Mouse (Mus musculus) lung, embryonic 15.5 days (tissue): Measurements from ENCODE around the gene Tmem123. TPM values are rescaled to one million over a fixed set of nuclear protein-coding genes. Genes with fewer than 3 reads are reported as not detected.
A peak's percentile ranks its signal among the peaks of the same experiment; 100 is the strongest.

Experiments used
- ATAC-seq: fragments of 200-750 bp; cut with Nextera tagmentation; 2 replicates; pipeline ENCODE4 v1.8.0; 2017; ENCODE audit warnings: moderate number of reproducible peaks, borderline replicate concordance; ENCODE audit not compliant: low FRiP score, low TSS enrichment; ENCODE audit errors: extremely low read depth
- H3K27ac ChIP-seq: fragments of 300-500 bp; sonication (generic); 2 replicates; pipeline ENCODE4 v1.5.1; 2015; ENCODE audit warnings: moderate library complexity, mild to moderate bottlenecking, inconsistent platforms
- H3K27me3 ChIP-seq: fragments of 300-500 bp; sonication (generic); 2 replicates; pipeline ENCODE4 v1.6.1; 2015; ENCODE audit warnings: inconsistent platforms
- H3K36me3 ChIP-seq: fragments of 300-500 bp; sonication (generic); 2 replicates; pipeline ENCODE4 v1.6.1; 2015; ENCODE audit warnings: inconsistent platforms
- H3K4me1 ChIP-seq: fragments of 300-500 bp; sonication (generic); 2 replicates; pipeline ENCODE4 v1.6.1; 2015; ENCODE audit warnings: inconsistent platforms
- H3K4me2 ChIP-seq: fragments of 300-500 bp; sonication (generic); 2 replicates; pipeline ENCODE4 v1.6.1; 2015; ENCODE audit warnings: inconsistent platforms, mild to moderate bottlenecking, moderate library complexity
- H3K4me3 ChIP-seq: fragments of 300-500 bp; sonication (generic); 2 replicates; pipeline ENCODE4 v1.5.1; 2015; ENCODE audit warnings: mild to moderate bottlenecking, inconsistent platforms
- H3K9ac ChIP-seq: fragments of 300-500 bp; sonication (generic); 2 replicates; pipeline ENCODE4 v1.6.1; 2015; ENCODE audit warnings: inconsistent platforms
- H3K9me3 ChIP-seq: fragments of 300-500 bp; sonication (generic); 2 replicates; pipeline ENCODE4 v1.6.1; 2016; ENCODE audit warnings: inconsistent platforms
- WGBS: fragments of 180-500 bp; shearing (Covaris S2); methylation state at CpG from one replicate; pipeline ENCODE4 v1.1.7; 2015; 5-methylcytosine and 5-hydroxymethylcytosine counted together
- polyA plus RNA-seq: library from polyadenylated mRNA; unstranded; fragments of >200 nt; fragmentation: Nextera tagmentation; extraction: Ambion mirVana; gene quantifications from 2 replicates; pipeline ENCODE4 v1.2.1, GENCODE M21; 2015

The Tmem123 gene
- polyA plus RNA-seq, 1 experiment from 2014 or later: 131 TPM

- no peak overlapping the region for H3K4me2 ChIP-seq
- no peaks in the 10 kb centered on the region for H3K27me3 ChIP-seq
- ATAC-seq: no peak
- H3K36me3 ChIP-seq: peaks cover 25% of the 10 kb centered on the region
- H3K9ac ChIP-seq: no peak overlapping the region
- no peaks in the 10 kb centered on the region for H3K9me3 ChIP-seq
- no peak overlapping the region for H3K27ac ChIP-seq
- no peak overlapping the region for H3K4me3 ChIP-seq
- H3K4me1 ChIP-seq: no peaks in the 10 kb centered on the region
- WGBS: 84% methylated on average over 2 of the region's 2 CpGs
Observed at GRCm38 (mm10) chr9:7793561-7793960, 29.7 kb downstream of the Tmem123 start.

GRCm38 (mm10) chr9:7795581-7795980 is 31.7 kb downstream of the Tmem123 start:
- H3K4me2 ChIP-seq: no peak overlapping the region
- H3K27ac ChIP-seq: no peak overlapping the region
- no peaks in the 10 kb centered on the region for H3K4me1 ChIP-seq
- no peaks in the 10 kb centered on the region for H3K27me3 ChIP-seq
- no peak overlapping the region for H3K4me3 ChIP-seq
- no peak for ATAC-seq
- H3K9me3 ChIP-seq: no peaks in the 10 kb centered on the region
- H3K36me3 ChIP-seq: peaks cover 20% of the 10 kb centered on the region
- H3K9ac ChIP-seq: no peak overlapping the region

- WGBS: 63% methylated on average over 6 of the region's 6 CpGs
Observed at GRCm38 (mm10) chr9:7796129-7796864, 32.5 kb downstream of the Tmem123 start.

GRCm38 (mm10) chr9:7797542-7797941 is 33.7 kb downstream of the Tmem123 start:
- no peak overlapping the region for H3K4me3 ChIP-seq
- H3K27me3 ChIP-seq: no peaks in the 10 kb centered on the region
- 86% methylated on average over 2 of the region's 2 CpGs for WGBS
- H3K4me1 ChIP-seq: no peaks in the 10 kb centered on the region
- no peak overlapping the region for H3K9ac ChIP-seq
- no peak for ATAC-seq
- peaks cover 3% of the 10 kb centered on the region for H3K36me3 ChIP-seq
- no peak overlapping the region for H3K4me2 ChIP-seq
- H3K27ac ChIP-seq: no peak overlapping the region
- H3K9me3 ChIP-seq: no peaks in the 10 kb centered on the region

More at GRCm38 (mm10) chr9:7796129-7796864, 32.5 kb downstream of the Tmem123 start:
- no peak for ATAC-seq
- Histone ChIP-seq H3K9ac (no peak overlapping the region), H3K9me3 (no peaks in the 10 kb centered on the region), H3K36me3 (peaks cover 13% of the 10 kb centered on the region), H3K4me3 (no peak overlapping the region), H3K4me2 (no peak overlapping the region), H3K4me1 (no peaks in the 10 kb centered on the region), H3K27ac (no peak overlapping the region), H3K27me3 (no peaks in the 10 kb centered on the region)

- no peaks in the 10 kb centered on the region for H3K27me3 ChIP-seq
- WGBS: 89% methylated on average over 3 of the region's 3 CpGs
- no peak overlapping the region for H3K9ac ChIP-seq
- H3K9me3 ChIP-seq: no peaks in the 10 kb centered on the region
- no peak overlapping the region for H3K4me3 ChIP-seq
- H3K4me1 ChIP-seq: no peaks in the 10 kb centered on the region
- H3K27ac ChIP-seq: no peak overlapping the region
- ATAC-seq: no peak
- no peaks in the 10 kb centered on the region for H3K36me3 ChIP-seq
- H3K4me2 ChIP-seq: no peak overlapping the region
Observed at GRCm38 (mm10) chr9:7798555-7798954, 34.7 kb downstream of the Tmem123 start.

GRCm38 (mm10) chr9:7805101-7805506 is 41.3 kb downstream of the Tmem123 start:
- WGBS: 71% methylated on average over 3 of the region's 5 CpGs
- H3K9me3 ChIP-seq: no peaks in the 10 kb centered on the region
- H3K27ac ChIP-seq: no peak overlapping the region
- H3K4me1 ChIP-seq: no peaks in the 10 kb centered on the region
- no peaks in the 10 kb centered on the region for H3K27me3 ChIP-seq
- no peak overlapping the region for H3K4me2 ChIP-seq
- H3K4me3 ChIP-seq: no peak overlapping the region
- no peak overlapping the region for H3K9ac ChIP-seq
- ATAC-seq: 0 out of 2 replicates have a peak, but pooled peaks have one; percentile 14
- H3K36me3 ChIP-seq: no peaks in the 10 kb centered on the region

- no peak for ATAC-seq
- Histone ChIP-seq H3K27ac (no peak overlapping the region), H3K4me2 (no peak overlapping the region)
Observed at GRCm38 (mm10) chr9:7822758-7823157, 58.9 kb downstream of the Tmem123 start.

GRCm38 (mm10) chr9:7824916-7825315 is 61.1 kb downstream of the Tmem123 start:
- no peaks in the 10 kb centered on the region for H3K27me3 ChIP-seq
- no peaks in the 10 kb centered on the region for H3K4me1 ChIP-seq
- WGBS: 95% methylated on average over 5 of the region's 5 CpGs
- no peak overlapping the region for H3K4me2 ChIP-seq
- no peak overlapping the region for H3K4me3 ChIP-seq
- no peaks in the 10 kb centered on the region for H3K9me3 ChIP-seq
- H3K27ac ChIP-seq: no peak overlapping the region
- H3K9ac ChIP-seq: no peak overlapping the region
- ATAC-seq: no peak
- H3K36me3 ChIP-seq: peaks cover 9% of the 10 kb centered on the region

More at GRCm38 (mm10) chr9:7822758-7823157, 58.9 kb downstream of the Tmem123 start:
- Histone ChIP-seq H3K4me1 (no peaks in the 10 kb centered on the region), H3K36me3 (peaks cover 24% of the 10 kb centered on the region), H3K9ac (no peak overlapping the region), H3K27me3 (no peaks in the 10 kb centered on the region), H3K9me3 (no peaks in the 10 kb centered on the region), H3K4me3 (no peak overlapping the region)
- WGBS: 56% methylated on average over 3 of the region's 3 CpGs

- Histone ChIP-seq H3K9ac (no peak overlapping the region), H3K36me3 (peaks cover 6% of the 10 kb centered on the region), H3K4me1 (peaks cover 12% of the 10 kb centered on the region; the same call in 1 of the 2 replicates), H3K9me3 (no peaks in the 10 kb centered on the region), H3K27ac (no peak overlapping the region), H3K4me2 (no peak overlapping the region), H3K27me3 (no peaks in the 10 kb centered on the region), H3K4me3 (no peak overlapping the region)
- WGBS: 83% methylated on average over 4 of the region's 4 CpGs
- ATAC-seq: no peak
Observed at GRCm38 (mm10) chr9:7828706-7829105, 64.9 kb downstream of the Tmem123 start.

GRCm38 (mm10) chr9:7829531-7830528 is 66.0 kb downstream of the Tmem123 start:
- 74% methylated on average over 9 of the region's 9 CpGs for WGBS
- H3K36me3 ChIP-seq: peaks cover 9% of the 10 kb centered on the region; the same call in 1 of the 2 replicates
- H3K27me3 ChIP-seq: no peaks in the 10 kb centered on the region
- ATAC-seq: 0 out of 2 replicates have a peak, but pooled peaks have one; percentile 59
- no peak overlapping the region for H3K9ac ChIP-seq
- H3K4me3 ChIP-seq: no peak overlapping the region
- H3K27ac ChIP-seq: no peak overlapping the region
- no peaks in the 10 kb centered on the region for H3K9me3 ChIP-seq
- peaks cover 16% of the 10 kb centered on the region; the same call in 1 of the 2 replicates for H3K4me1 ChIP-seq
- peak overlapping the region; percentile 4; the same call in 1 of the 2 replicates for H3K4me2 ChIP-seq

GRCm38 (mm10) chr9:7833421-7833820 is 69.6 kb downstream of the Tmem123 start:
- H3K9me3 ChIP-seq: no peaks in the 10 kb centered on the region
- H3K9ac ChIP-seq: no peak overlapping the region
- ATAC-seq: no peak
- WGBS: 82% methylated on average over 6 of the region's 6 CpGs
- H3K4me1 ChIP-seq: peaks cover 16% of the 10 kb centered on the region; the same call in 1 of the 2 replicates
- H3K27ac ChIP-seq: no peak overlapping the region
- no peak overlapping the region for H3K4me3 ChIP-seq
- H3K27me3 ChIP-seq: no peaks in the 10 kb centered on the region
- peaks cover 9% of the 10 kb centered on the region; the same call in 1 of the 2 replicates for H3K36me3 ChIP-seq
- H3K4me2 ChIP-seq: no peak overlapping the region
